In the genomic region with DNA sequence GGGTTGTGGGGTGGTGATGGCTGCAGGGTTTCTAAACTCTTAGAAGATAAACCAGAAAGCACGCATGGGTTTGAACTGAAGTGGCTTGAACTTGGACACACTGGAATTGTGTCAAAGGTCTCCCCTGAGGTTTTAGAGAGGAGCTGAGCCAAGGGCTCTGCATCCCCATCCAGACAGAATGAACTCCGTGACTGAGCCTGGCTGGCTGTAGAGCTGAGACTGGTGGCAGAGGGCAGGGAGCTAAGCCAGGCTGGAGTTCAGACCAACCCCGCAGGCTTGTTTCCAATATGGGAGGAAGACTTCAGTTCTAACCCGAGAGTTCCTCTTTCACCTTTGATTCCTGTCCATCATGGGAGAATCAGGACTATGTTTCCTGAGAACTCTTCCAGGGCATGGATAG, we compare ENCODE assay signal across 14 mouse cellular contexts.
DNase-seq lines count a peak whose midpoint lies in the region; ATAC-seq and TF ChIP-seq lines count a peak whose summit lies in the region.
"Had no signal": no experiment of that assay in that cellular context is flagged by ENCODE, and none has a peak within 500 bp of the region (broad histone marks: within the 10 kb centered on the region; RNA-seq: fewer than 3 reads in every experiment).

No protein-coding gene starts in this region.

- no peak overlapping the region for H3K9ac ChIP-seq in kidney, embryonic 15.5 days
- H3K9ac ChIP-seq: forebrain, embryonic 13.5 days; liver, embryonic 13.5 days had no signal

- no peak for ATAC-seq in kidney, embryonic 15.5 days (replicated peaks; ENCODE audit: low FRiP score)
- ATAC-seq: forebrain, embryonic 13.5 days; inflammation-experienced regulatory T-cells, adult 6 months; Patski had no signal

- H3K4me3 ChIP-seq in kidney, adult 2 months (ENCODE audit: insufficient read depth, low read depth, low read length): no peak overlapping the region
- H3K4me3 ChIP-seq in kidney, embryonic 15.5 days (replicated peaks): no peak overlapping the region
- H3K4me3 ChIP-seq: forebrain, embryonic 13.5 days; hindbrain, embryonic 10.5 days; liver, embryonic 13.5 days had no signal

- no peak overlapping the region for H3K4me2 ChIP-seq in kidney, embryonic 15.5 days
- H3K4me2 ChIP-seq: forebrain, embryonic 13.5 days; liver, embryonic 13.5 days had no signal

- H3K4me1 ChIP-seq in kidney, adult 2 months (ENCODE audit: control insufficient read depth, insufficient read depth, low read length): peaks cover 12% of the 10 kb centered on the region
- peaks cover 19% of the 10 kb centered on the region for H3K4me1 ChIP-seq in kidney, embryonic 15.5 days
- H3K4me1 ChIP-seq: forebrain, embryonic 13.5 days had no signal

- WGBS in kidney, adult 2 months: 54% methylated on average over 4 of the region's 4 CpGs
- WGBS in kidney, embryonic 15.5 days: 80% methylated on average over 4 of the region's 4 CpGs

- peak overlapping the region; percentile 59 for H3K27ac ChIP-seq in kidney, adult 2 months (ENCODE audit: insufficient read depth, low read depth, low read length)
- H3K27ac ChIP-seq in kidney, embryonic 15.5 days: no peak overlapping the region
- H3K27ac ChIP-seq: forebrain, embryonic 13.5 days; hindbrain, embryonic 10.5 days; liver, embryonic 13.5 days had no signal

- DNase-seq in adrenal gland, postnatal 14 days: peak; percentile 66
- DNase-seq in adrenal gland, adult 8-10 months: no peak
- peak; percentile 87 for DNase-seq in kidney, adult 2 months
- DNase-seq in lung, postnatal 10 days: peak; percentile 19
- DNase-seq in lung, adult 18-20 months: no peak
- DNase-seq in kidney, postnatal 25 days: peak; percentile 40 to 76
- no peak for DNase-seq in B cell, adult 2 months
- DNase-seq: cerebellum, adult 9-10 months; liver, embryonic 13.5 days had no signal

- H3K36me3 ChIP-seq in kidney, adult 2 months (ENCODE audit: control insufficient read depth, insufficient read depth, low read length): no peaks in the 10 kb centered on the region
- no peaks in the 10 kb centered on the region for H3K36me3 ChIP-seq in kidney, embryonic 15.5 days
- H3K36me3 ChIP-seq: hindbrain, embryonic 10.5 days; liver, embryonic 13.5 days had no signal

- H3K9me3 ChIP-seq in kidney, embryonic 15.5 days (replicated peaks): no peaks in the 10 kb centered on the region
- H3K9me3 ChIP-seq: forebrain, embryonic 13.5 days; hindbrain, embryonic 10.5 days; liver, embryonic 13.5 days had no signal

- H3K27me3 ChIP-seq in kidney, adult 2 months (replicated peaks; ENCODE audit: control insufficient read depth, insufficient read depth, low read length): no peaks in the 10 kb centered on the region
- peaks cover 60% of the 10 kb centered on the region for H3K27me3 ChIP-seq in kidney, embryonic 15.5 days
- H3K27me3 ChIP-seq: forebrain, embryonic 13.5 days; Patski had no signal

- TF ChIP-seq CTCF in kidney, adult 2 months (conservative IDR thresholded peaks at IDR 0.05; ENCODE audit: insufficient read depth, insufficient read length, low read depth, low read length): no peak

- no peak for TF ChIP-seq POLR2A in kidney, adult 2 months (IDR thresholded peaks at IDR 0.05; ENCODE audit: low read depth, low read length)

Comparison
In these comparisons a context has a peak if more than half of its experiments do, and no peak if none do; other contexts are left out.
1. DNase-seq: peak in adrenal gland, postnatal 14 days (single experiment), kidney, adult 2 months (single experiment), lung, postnatal 10 days (single experiment) and kidney, postnatal 25 days (2 of 2); none in adrenal gland, adult 8-10 months (single experiment), lung, adult 18-20 months (0 of 2) and B cell, adult 2 months (0 of 2).